Mouse (Mus musculus) embryonic facial prominence, embryonic 11.5 days (tissue): ENCODE results near the gene Exoc2. TPM values are rescaled to one million over a fixed set of nuclear protein-coding genes. Genes with fewer than 3 reads are reported as not detected.

Experiments
- ATAC-seq: fragments of 200-750 bp; cut with Nextera tagmentation; replicated peaks from 2 replicates; pipeline ENCODE4 v1.8.0; 2017; ENCODE audit warnings: low read depth; ENCODE audit not compliant: insufficient number of reproducible peaks, low FRiP score, low TSS enrichment
- DNase-seq: peaks from one replicate; pipeline ENCODE4 v3.0.0-alpha.2; 2015; ENCODE audit warnings: low spot score
- H3K27ac ChIP-seq: fragments of 300-500 bp; sonication (generic); replicated peaks from 2 replicates; pipeline ENCODE4 v1.5.1; 2014; ENCODE audit warnings: mild to moderate bottlenecking, low read depth, low read length, control low read depth
- H3K27me3 ChIP-seq: fragments of 300-500 bp; sonication (generic); 2 replicates; pipeline ENCODE4 v1.6.1; 2014; ENCODE audit warnings: mild to moderate bottlenecking, low read length, moderate library complexity, mixed read lengths; ENCODE audit not compliant: control insufficient read depth, insufficient read depth
- H3K36me3 ChIP-seq: fragments of 300-500 bp; sonication (generic); replicated peaks from 2 replicates; pipeline ENCODE4 v1.6.1; 2014; ENCODE audit warnings: low read depth, mild to moderate bottlenecking, low read length, moderate library complexity, mixed read lengths; ENCODE audit not compliant: control insufficient read depth, insufficient read depth
- H3K4me1 ChIP-seq: fragments of 300-500 bp; sonication (generic); 2 replicates; pipeline ENCODE4 v1.6.1; 2014; ENCODE audit warnings: low read length, mixed read lengths; ENCODE audit not compliant: control insufficient read depth, insufficient read depth
- H3K4me2 ChIP-seq: fragments of 300-500 bp; sonication (generic); 2 replicates; pipeline ENCODE4 v1.6.1; 2014; ENCODE audit warnings: low read depth, mild to moderate bottlenecking, control low read depth, low read length, moderate library complexity
- H3K4me3 ChIP-seq: fragments of 300-500 bp; sonication (generic); 2 replicates; pipeline ENCODE4 v1.5.1; 2014; ENCODE audit warnings: low read depth, low read length, control low read depth
- H3K9ac ChIP-seq: fragments of 300-500 bp; sonication (generic); replicated peaks from 2 replicates; pipeline ENCODE4 v1.6.1; 2014; ENCODE audit warnings: mild to moderate bottlenecking, control low read depth, low read length
- H3K9me3 ChIP-seq: fragments of 300-500 bp; sonication (generic); replicated peaks from 2 replicates; pipeline ENCODE4 v1.6.1; 2016; ENCODE audit warnings: mild to moderate bottlenecking, low read length, inconsistent platforms, mixed read lengths; ENCODE audit not compliant: control insufficient read depth
- WGBS: fragments of 180-500 bp; shearing (Covaris S2); extraction: QIAGEN DNeasy Blood & Tissue Kit; methylation state at CpG from one replicate; pipeline ENCODE4 v1.1.7; 2014; 5-methylcytosine and 5-hydroxymethylcytosine counted together
- polyA plus RNA-seq: library from polyadenylated mRNA; unstranded; fragments of >200 nt; fragmentation: Nextera tagmentation; extraction: Ambion mirVana; gene quantifications from 2 replicates; pipeline ENCODE4 v1.2.1, GENCODE M21; 2014

The Exoc2 gene
- polyA plus RNA-seq, 1 experiment from 2014 or later: 43.8 TPM

GRCm38 (mm10) chr13:30834349-30834748 lies 139.5 kb downstream of the Exoc2 start:
- WGBS: 84% methylated on average over 6 of the region's 6 CpGs
- Histone ChIP-seq H3K4me1 (no peaks in the 10 kb centered on the region), H3K9ac (no peak overlapping the region), H3K9me3 (no peaks in the 10 kb centered on the region), H3K27ac (no peak overlapping the region), H3K27me3 (no peaks in the 10 kb centered on the region), H3K4me2 (no peak overlapping the region), H3K36me3 (no peaks in the 10 kb centered on the region), H3K4me3 (no peak overlapping the region)
- DNase-seq (no peak), ATAC-seq (no peak)

DNA sequence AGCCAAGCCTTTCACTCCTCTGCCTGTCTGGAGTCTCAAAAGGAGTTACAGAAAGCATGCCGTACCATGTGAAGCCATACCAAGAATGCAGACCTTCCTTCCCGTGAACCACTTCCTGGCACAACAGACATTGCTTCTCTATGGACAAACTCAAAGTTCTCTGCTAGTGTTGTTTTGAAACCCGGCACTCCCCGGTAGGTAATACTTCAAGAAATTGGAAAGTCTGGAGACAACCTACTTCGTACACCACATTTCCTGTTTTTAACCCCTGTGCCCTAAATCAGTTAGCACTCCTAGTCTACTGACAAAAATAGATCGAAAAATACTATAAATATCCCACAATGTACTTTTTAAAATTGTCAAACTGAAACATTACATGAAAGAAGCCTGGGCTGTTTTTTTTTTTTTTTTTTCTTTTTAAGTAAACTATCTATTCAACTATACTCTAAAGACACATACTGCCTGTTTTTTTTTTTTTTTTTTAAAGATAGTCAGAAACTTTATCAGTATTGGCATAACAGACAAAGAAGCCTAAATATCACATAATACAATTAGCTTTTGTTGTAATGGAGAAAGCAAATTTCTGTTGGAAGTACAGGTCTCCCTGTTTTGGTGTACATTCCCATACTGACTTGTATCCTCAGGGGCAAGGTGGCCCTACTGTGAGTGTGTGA lies 140.3 kb downstream of the Exoc2 start:
- H3K9ac ChIP-seq: no peak overlapping the region
- H3K36me3 ChIP-seq: no peaks in the 10 kb centered on the region
- DNase-seq (no peak), ATAC-seq (no peak)
- H3K27me3 ChIP-seq: no peaks in the 10 kb centered on the region
- no peaks in the 10 kb centered on the region for H3K4me1 ChIP-seq
- no peaks in the 10 kb centered on the region for H3K9me3 ChIP-seq
- H3K4me2 ChIP-seq: no peak overlapping the region
- H3K27ac ChIP-seq: no peak overlapping the region
- no peak overlapping the region for H3K4me3 ChIP-seq
- 75% methylated on average over 6 of the region's 6 CpGs for WGBS

- Histone ChIP-seq H3K9ac (no peak overlapping the region), H3K9me3 (no peaks in the 10 kb centered on the region), H3K36me3 (no peaks in the 10 kb centered on the region), H3K4me2 (no peak overlapping the region), H3K4me3 (no peak overlapping the region), H3K27me3 (no peaks in the 10 kb centered on the region), H3K4me1 (no peaks in the 10 kb centered on the region), H3K27ac (no peak overlapping the region)
- no peak for ATAC-seq
- DNase-seq: no peak
- WGBS: 86% methylated on average over 6 of the region's 6 CpGs
These were observed 142.5 kb downstream of the Exoc2 start for GRCm38 (mm10) chr13:30831369-30831768.

DNA sequence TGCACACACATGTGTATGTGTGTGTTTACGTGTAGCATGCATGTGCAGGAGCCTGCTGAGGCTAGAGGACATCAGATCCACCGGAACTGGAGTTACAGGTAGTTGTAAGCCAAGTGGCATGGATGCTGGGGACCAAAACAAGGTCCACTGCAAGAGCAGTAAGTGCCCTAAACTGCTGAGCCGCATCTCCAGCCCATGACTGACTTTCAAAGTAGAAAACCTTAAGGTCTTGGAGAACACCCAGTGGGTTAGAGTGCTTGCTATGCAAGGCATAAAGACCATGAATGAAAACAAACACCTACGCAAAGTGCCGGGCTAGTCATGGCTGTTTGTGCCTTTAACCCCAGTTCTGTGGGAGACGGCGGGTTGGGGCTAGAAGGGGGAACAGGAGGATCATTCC lies 147.4 kb downstream of the Exoc2 start:
- Histone ChIP-seq H3K9me3 (no peaks in the 10 kb centered on the region), H3K27me3 (no peaks in the 10 kb centered on the region), H3K27ac (no peak overlapping the region), H3K4me2 (no peak overlapping the region), H3K9ac (no peak overlapping the region), H3K36me3 (no peaks in the 10 kb centered on the region), H3K4me3 (no peak overlapping the region), H3K4me1 (no peaks in the 10 kb centered on the region)
- no peak for DNase-seq
- 92% methylated on average over 7 of the region's 7 CpGs for WGBS
- no peak for ATAC-seq

- no peak overlapping the region for H3K4me3 ChIP-seq
- 78% methylated on average over 3 of the region's 3 CpGs for WGBS
- no peak overlapping the region for H3K9ac ChIP-seq
- ATAC-seq (no peak), DNase-seq (no peak)
- no peaks in the 10 kb centered on the region for H3K9me3 ChIP-seq
- H3K27ac ChIP-seq: no peak overlapping the region
- no peaks in the 10 kb centered on the region for H3K27me3 ChIP-seq
- no peaks in the 10 kb centered on the region for H3K4me1 ChIP-seq
- no peaks in the 10 kb centered on the region for H3K36me3 ChIP-seq
- no peak overlapping the region for H3K4me2 ChIP-seq
These were observed 149.0 kb downstream of the Exoc2 start for GRCm38 (mm10) chr13:30824903-30825302.

DNA sequence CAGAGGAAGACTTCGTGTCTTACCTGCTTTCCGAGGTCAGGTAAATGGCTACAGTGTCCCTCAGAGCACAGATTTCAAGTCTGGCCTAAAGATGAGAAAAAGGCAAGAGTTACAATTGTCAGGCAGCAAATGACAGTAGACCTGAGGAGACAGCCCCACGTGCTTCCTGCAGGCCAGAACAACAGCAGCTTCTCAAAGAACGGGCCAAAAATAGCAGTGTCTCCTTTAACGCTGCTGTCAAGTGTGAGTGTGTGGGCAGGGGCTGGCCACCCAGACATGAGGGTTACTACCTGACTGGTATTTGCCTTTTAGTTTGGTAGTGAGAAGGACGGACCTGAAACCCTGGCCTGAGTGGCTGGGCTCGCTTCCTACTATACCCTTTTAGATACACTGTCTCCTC lies 153.3 kb downstream of the Exoc2 start:
- 85% methylated on average over 7 of the region's 7 CpGs for WGBS
- Histone ChIP-seq H3K9ac (no peak overlapping the region), H3K9me3 (no peaks in the 10 kb centered on the region), H3K4me3 (no peak overlapping the region), H3K36me3 (no peaks in the 10 kb centered on the region; the same call in 1 of the 2 replicates), H3K4me2 (no peak overlapping the region), H3K27ac (no peak overlapping the region), H3K27me3 (no peaks in the 10 kb centered on the region), H3K4me1 (no peaks in the 10 kb centered on the region)
- DNase-seq: no peak
- ATAC-seq: no peak

DNA sequence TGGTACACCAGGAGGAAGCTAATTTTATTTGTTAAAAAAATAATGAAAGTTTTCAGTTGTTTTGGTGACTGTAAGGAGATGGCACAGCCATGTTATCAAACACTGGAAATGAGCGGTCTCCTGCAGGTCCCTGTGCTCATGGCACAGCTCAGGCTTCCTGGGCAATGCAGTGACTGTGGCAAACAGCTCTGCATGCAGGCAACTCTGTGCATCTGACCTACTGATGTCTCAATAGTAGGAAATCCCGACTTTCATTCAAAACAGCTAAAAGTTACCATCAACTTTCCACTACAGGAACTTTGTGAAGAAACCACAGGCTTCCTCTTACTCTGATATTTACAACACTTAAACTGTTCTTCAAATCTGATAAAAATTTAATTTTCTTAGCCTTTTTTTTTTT lies 154.0 kb downstream of the Exoc2 start:
- ATAC-seq: no peak
- H3K27ac ChIP-seq: no peak overlapping the region
- H3K9ac ChIP-seq: no peak overlapping the region
- no peak overlapping the region for H3K4me3 ChIP-seq
- 91% methylated on average over 2 of the region's 2 CpGs for WGBS
- no peaks in the 10 kb centered on the region; the same call in 1 of the 2 replicates for H3K36me3 ChIP-seq
- H3K27me3 ChIP-seq: no peaks in the 10 kb centered on the region
- H3K9me3 ChIP-seq: no peaks in the 10 kb centered on the region
- H3K4me2 ChIP-seq: no peak overlapping the region
- no peak for DNase-seq
- H3K4me1 ChIP-seq: no peaks in the 10 kb centered on the region

GRCm38 (mm10) chr13:30817436-30817835 lies 156.5 kb downstream of the Exoc2 start:
- DNase-seq (no peak), ATAC-seq (no peak)
- WGBS: 94% methylated on average over 5 of the region's 5 CpGs
- no peaks in the 10 kb centered on the region for H3K4me1 ChIP-seq
- H3K9ac ChIP-seq: no peak overlapping the region
- H3K27me3 ChIP-seq: no peaks in the 10 kb centered on the region
- no peaks in the 10 kb centered on the region for H3K9me3 ChIP-seq
- no peaks in the 10 kb centered on the region; the same call in 1 of the 2 replicates for H3K36me3 ChIP-seq
- H3K27ac ChIP-seq: no peak overlapping the region
- no peak overlapping the region for H3K4me3 ChIP-seq
- no peak overlapping the region for H3K4me2 ChIP-seq
